Mouse (Mus musculus): Measurements from ENCODE around the gene Tbl2.
A peak's percentile ranks its signal among the peaks of the same experiment; 100 is the strongest.

Tbl2 gene

DNA sequence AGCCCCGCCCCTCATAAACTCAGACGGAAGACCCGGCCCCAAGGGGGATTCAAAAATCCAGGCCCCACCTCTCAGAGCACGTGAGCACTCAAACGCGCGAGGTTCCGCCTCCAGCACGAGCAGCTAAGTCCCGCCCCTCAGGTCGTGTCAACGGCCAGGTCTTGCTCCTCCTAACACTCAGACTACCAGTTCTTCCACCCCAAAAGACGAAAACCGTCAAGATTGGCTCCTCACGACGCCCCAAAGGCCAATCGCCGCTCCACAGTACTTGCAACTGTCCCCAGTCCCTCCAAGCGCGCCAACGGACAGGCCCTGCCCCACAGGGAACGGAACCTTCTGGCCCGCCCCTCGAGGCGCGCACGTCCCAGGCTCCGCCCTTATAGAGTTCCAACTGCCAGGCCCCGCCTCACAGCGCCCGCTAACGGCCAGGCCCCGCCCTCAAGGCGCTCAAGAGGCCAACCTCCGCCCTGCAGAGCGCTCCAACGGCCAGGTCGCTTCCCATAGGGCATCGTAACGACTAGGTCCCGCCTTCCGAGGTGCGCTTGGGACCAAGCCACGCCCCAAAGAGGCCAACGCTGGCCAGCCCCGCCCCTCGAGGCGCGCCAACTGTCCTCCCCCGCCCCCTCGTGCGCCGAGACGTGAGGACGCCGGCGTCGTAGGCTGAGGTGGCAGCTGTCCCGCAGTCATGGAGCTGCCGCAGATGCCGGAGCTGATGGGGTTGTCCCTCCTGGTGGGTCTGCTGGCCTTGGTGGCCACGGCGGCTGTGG lies at the start of gene Tbl2:
Tbl2 (plus strand) TSS at position 605 of the 767 bp plus-strand sequence.
- peak; percentile 99 for DNase-seq (ENCODE audit: low spot score in 2 of 2)

DNA sequence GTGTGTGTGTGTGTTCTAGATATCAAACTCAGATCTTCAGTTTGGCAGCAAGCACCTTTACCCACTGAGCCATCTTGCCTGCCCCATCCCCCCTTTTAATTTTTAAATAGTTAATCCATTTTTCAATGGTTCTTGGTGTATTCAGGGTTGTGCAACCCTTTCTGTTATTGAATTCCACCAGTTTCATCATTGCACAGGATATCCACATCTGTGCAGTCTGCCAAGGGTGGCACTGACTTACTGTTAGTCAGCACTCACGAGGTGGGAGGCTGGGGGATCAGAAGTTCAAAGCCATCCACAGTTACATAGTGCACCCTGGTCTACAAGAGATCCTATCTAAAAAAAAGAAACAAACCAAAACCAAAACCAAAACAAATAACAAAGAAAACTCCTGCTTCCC lies 48.5 kb upstream of the Tbl2 start:
- DNase-seq (ENCODE audit: low spot score in 2 of 2), result no peak

DNA sequence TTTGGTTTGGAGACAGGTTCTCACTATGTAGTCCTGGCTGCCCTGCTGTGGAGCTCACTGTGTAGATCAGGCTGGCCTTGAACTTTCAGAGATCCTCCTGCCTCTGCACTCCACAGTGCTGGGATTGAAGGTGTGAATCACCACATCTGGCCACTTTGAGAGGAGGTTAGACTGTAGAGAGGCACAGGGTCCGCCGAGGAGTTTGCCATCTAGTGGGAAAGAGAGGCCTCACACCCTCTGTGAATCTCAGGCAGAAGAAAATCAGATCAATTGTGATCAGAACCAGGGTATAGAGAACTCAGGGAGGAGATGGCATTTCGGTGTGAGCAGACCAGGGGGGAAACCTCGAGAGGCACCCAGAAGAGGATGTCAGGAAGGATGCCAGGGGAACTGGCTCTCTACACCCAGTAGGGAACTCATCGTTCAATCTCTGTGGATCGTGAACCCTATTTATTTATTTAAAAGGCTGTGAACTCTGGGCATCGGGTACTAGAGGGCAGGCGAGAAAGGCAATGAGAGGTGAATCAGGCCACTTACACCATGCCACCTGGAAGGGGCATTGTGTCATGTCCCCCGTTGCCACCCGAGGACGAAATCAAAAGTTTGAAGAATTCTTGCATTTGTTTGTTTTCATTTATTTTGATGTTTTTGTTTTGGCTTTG lies 45.3 kb upstream of the Tbl2 start:
- DNase-seq (ENCODE audit: low spot score in 2 of 2), result no peak

DNA sequence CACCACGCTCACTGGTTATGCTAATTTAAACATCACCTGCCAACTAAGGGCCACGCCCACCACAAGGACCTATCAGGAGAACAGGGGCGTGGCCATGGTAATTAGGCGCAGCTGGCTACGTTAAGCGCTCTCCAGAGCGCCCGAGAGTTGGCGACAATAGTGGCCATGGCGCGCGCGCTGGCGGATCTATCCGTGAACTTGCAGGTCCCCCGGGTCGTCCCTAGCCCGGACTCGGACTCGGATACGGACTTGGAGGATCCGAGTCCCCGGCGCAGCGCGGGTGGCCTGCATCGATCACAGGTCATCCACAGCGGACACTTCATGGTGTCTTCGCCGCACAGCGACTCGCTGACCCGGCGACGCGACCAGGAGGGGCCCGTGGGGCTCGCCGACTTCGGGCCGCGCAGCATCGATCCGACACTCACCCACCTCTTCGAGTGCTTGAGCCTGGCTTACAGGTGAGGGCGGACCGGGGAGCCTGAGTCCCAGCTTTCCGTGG lies 42.6 kb upstream of the Tbl2 start:
- DNase-seq (ENCODE audit: low spot score in 2 of 2), result peak; percentile 59 to 78

DNA sequence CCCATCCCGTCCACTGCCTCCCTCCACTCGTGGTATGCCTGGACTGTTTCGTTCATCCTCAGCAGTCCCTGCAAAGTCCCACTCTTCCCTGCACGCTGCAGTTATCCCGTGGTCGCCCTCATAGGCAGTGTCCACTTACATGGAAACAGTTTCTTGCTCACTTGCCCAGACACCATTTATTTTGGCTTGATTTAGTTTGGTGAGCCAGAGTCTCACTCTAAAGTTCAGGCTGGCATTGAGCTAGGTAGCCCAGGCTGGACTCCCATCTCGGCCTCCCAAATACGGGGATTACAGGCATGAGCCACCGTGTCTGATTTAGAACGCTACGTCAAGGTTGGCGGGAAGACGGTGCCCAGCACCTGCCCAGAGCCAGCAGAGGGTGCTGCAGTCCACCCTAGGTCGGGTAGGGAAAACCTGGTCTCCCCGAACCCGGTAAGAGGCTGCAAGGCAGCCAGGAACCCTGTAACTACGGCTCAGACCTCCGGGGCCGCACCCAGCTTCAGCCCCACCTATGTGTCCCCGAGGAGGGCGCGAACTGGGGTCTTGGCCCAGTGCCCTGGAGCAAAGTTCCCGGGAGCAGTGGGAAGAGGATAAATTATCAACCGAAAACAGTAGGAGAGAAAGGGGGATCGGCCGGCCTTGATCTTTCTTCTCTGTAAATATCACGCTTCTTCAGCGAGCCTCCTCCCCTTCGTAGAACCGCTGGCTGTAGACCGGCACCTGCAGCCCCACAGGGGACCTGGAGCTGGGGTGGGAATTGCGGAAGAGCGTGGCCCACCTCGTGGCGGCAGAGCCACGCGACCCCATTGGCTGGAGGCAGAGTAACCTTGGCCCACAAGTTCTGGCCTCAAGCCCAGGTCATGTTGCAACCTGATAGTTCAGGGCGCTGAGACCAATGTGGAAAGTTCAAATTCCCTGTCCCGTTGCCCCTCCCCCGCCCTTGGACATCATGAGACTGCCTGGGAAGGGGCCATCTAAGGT lies 41.6 kb upstream of the Tbl2 start:
- peak in 1 of 2 experiments; percentile 43 for DNase-seq (ENCODE audit: low spot score in 2 of 2)

DNA sequence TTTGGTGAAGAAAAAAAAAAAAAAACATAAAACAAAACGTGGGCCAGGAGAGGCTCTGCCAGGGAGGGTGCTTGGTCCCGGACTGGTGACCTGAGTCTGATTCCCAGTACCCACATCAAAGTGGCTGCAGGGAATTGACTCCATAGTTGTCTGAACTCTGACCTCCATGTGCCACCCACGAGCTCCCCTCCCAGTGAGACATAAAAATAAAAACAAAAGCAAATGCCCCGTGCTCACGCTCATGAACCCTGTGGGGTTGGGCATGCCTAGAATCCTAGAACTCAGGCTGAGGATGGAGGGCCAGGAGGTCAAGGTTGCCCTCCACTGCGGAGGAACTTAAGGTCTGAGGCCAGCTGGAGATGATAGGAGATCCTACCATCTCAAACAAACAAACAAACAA lies 40.4 kb upstream of the Tbl2 start:
- no peak for DNase-seq (ENCODE audit: low spot score in 2 of 2)

DNA sequence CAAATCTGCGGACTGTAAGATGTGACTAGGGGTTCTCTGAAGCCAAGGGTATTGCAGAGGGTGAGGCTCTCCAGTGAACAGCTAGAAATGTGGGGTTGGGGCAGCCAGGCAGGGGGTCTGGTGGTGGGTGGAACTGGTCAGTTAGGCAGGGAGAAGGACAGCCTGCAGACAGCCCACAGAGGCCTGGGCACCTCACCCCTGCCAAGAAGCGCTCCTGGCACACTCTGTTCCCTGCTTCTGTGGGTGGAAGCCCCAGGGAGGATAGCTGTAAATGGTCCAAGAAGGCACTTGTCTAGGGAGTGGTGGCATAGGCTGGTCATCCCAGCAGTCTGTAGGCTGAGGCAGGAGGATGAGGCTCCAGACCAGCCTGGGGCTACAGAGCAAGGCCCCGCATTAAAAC lies 40.0 kb upstream of the Tbl2 start:
- no peak for DNase-seq (ENCODE audit: low spot score in 2 of 2)

DNA sequence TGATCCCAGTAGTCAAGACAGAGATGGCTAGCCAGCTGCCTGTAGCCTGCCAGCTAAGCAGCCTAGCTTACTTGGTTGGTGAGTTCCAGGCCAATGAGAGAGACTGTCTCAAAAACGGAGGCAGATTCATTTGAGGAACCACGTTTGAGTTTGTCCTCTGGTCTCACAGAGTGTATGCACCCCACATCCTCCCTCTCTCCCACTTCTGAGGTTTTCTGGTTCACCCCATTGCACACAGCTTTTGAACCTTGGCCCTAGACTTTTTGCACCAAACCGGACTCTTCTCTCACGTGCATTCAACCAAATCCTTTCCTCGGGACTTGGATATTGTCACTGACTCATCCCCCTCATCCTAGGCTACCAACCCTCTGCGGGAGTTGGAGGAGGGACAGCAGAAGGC lies 39.5 kb upstream of the Tbl2 start:
- no peak for DNase-seq (ENCODE audit: low spot score in 2 of 2)

DNA sequence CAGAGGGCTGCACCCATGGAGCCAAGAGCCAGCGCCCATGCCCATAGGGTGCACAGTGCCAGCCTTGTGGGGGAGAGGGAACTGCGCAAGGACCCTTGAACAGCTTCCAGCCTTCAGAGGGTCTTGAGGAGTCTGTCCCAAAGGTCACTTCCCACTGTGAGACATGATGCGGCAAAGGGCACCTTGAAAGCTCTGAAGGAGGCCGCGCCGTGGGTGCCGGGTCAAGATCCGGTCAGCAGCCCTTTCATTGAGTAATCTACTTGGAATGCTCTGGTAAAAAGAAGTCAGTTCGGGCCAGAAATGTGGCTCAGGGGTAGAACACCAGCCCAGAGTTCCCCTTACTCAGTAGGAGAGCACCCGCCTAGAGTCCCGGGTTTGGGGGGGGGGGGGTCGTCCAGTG lies 35.7 kb upstream of the Tbl2 start:
- DNase-seq (ENCODE audit: low spot score in 2 of 2), result no peak

DNA sequence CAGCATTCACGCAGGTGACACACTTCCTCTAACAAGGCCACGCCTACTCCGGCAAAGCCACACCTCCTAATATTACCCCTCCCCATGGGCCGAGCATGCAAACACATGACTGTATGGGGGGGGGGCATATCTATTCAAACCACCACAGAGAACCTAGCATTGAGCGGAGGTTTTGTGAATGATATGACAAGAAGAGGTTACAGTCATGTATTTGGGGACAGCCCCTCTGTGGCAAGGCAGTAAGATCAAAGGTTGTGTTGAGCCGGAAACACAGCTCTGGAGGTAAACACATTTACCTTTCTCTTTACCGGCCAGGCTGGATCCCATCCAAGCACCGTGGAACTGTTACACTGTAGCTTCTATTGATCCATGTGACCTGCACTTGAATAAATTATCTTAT lies 34.2 kb upstream of the Tbl2 start:
- DNase-seq (ENCODE audit: low spot score in 2 of 2), result no peak

DNA sequence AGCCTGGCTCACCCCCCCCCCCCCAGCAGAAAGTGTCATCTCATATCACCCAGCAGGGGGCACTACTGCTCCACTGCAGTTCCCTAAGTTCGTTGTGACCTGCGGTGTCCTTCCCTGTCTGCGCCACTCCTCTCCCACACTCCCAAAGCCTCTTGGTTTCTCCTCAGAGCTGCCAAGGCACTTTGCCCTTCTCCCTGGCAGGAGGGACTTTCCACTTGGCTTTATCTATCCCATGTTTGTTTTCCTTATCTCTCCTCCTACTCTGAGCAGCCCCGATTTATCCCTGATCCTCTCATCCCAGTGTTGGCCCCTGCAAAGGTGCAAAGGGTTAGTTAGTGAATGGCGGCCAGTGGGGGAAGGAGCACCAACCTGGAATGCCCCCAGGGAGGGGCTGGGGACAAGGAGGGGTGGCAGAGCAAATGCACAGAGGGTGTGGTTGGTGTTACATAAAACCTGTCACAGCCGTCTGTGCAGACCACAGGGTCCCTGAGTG lies 30.8 kb upstream of the Tbl2 start:
- peak in 1 of 2 experiments; percentile 32 for DNase-seq (ENCODE audit: low spot score in 2 of 2)

DNA sequence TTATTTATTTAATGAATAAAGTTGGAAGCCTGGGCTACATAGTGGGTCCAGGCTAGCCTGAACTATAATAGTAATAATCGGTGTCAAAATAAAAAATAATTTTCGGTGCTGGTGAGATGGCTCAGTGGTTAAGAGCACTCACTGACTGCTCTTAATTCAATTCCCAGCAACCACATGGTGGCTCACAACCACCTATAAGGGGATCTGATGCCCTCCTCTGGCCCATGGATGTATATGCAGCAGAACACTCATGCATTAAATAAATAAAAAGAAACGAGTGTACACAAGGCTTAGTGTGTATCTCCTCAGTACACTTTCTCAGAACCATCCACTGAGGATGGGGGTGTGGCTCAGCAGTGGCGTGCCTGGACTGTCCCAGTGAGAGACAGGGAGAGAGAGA lies 28.7 kb upstream of the Tbl2 start:
- no peak for DNase-seq (ENCODE audit: low spot score in 2 of 2)

DNA sequence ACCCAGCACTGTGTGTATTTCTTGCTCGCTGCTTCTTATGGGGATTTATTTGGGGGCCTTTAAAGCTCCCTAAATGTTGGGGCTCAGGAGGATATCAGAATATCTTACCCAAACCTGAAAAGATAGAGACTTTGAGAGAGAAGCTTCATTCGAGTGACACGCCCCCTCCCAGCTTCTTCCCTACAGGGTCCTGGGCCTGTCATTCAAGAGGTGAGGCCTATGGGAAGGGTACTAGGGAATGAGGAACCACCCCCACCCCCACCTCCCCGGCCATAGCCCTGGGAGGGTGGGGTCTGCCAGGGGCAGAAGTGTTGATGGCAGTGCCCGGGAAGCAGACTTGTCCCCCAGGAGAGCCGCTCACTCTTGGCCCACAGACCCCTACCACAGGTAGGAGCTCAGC lies 23.3 kb upstream of the Tbl2 start:
- no peak for DNase-seq (ENCODE audit: low spot score in 2 of 2)

DNA sequence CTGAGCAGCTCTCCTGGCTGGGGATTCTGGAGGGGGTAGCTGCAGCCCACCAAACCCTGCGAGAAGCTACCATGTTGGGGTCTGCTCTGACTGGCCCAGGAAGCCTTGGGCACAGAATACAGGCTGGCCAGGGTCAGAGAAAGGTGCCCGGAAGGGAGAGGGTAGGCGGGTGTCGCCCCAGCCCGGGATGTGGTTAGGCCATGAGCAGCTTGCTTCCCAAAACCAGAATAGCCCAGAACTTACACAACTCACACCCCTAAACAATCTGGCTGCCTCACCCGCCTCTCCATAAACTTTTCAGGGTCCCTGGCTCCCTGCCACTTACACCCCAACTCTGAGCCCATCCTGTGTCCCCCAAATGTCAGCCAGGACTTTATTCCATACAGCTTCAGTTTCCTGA lies 21.8 kb upstream of the Tbl2 start:
- DNase-seq (ENCODE audit: low spot score in 2 of 2), result no peak

DNA sequence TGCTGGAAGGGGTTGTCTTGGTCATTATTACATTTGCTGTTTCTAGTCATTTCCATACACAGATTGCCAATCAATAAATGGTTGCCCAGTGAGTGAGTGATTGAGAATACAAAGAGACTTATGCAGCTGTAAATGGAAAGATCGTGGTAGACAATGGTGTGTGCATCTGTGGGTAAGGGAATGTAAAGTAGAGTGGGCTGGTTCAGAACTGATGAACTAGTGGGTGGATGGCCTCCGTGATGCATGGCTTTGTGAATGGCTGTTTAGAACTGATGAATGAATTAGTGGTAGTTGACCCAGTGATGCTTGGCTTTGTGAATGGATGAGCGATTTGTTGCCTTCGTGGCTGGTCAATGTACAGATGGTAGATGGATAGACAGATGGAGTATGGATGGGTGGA lies 19.7 kb upstream of the Tbl2 start:
- DNase-seq (ENCODE audit: low spot score in 2 of 2), result no peak

DNA sequence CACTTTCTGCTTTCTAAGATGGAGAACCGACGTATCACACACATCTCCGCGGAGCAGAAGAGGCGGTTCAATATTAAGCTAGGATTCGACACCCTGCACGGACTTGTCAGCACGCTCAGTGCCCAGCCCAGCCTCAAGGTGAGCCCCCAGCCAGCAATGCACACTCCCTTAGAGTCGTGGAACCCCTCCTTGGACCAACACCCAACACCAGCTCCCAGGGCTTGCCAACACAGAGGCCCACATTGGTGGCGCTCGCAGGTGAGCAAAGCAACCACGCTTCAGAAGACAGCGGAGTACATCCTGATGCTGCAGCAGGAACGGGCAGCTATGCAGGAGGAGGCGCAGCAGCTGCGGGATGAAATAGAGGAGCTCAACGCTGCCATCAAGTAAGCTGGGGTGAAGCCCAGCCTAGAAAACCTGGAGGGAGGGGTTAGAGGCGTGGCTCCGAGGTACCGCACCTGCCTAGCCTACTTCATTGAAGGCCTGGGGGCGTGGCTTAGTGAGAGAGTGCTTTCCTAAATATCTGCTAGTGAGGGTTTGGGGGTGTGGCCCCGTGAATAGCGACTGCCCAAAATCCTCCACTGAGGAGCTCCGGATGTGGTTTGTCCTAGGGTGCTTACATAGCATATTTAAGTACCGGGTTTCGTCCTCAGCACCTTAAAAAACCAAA lies 15.6 kb upstream of the Tbl2 start:
- DNase-seq (ENCODE audit: low spot score in 2 of 2), result no peak

DNA sequence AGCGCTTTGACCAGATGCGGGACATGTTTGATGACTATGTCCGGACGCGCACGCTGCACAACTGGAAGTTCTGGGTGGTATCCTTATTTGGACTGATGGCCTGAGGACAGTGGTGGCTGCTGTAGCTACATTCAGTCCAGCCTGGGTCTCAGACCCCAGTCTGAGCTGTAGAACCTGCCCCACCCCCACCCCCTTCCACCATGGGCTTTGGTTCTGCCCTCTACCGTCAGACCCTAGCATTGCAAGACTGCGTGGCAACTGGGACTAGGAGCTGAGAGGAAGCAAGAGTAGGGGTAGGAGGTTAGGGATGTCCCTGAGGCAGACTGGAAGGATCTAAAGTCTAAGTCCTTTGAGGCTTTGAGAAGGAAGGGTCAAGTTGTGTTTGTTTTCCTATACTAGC lies 14.9 kb upstream of the Tbl2 start:
- DNase-seq (ENCODE audit: low spot score in 2 of 2), result no peak

DNA sequence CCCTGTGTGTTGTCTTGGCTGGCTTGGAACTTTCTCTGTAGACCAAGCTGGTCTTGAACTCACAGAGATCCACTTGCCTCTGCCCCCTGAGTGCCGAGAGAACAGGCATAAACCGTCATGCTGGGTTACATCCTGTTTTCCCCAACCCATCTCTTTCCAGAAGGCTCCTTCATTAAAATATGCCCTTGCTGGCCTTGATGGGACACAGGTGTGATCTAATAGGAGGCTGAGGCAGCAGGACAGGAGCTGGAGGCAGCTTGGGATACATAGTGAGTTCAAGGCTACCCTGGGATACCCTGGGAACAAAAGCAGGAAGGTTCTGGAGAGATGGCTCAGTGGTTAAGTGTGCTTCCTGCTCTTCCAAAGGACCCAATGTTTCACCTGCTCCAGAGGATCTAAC lies 9.6 kb upstream of the Tbl2 start:
- DNase-seq (ENCODE audit: low spot score in 2 of 2), result no peak

DNA sequence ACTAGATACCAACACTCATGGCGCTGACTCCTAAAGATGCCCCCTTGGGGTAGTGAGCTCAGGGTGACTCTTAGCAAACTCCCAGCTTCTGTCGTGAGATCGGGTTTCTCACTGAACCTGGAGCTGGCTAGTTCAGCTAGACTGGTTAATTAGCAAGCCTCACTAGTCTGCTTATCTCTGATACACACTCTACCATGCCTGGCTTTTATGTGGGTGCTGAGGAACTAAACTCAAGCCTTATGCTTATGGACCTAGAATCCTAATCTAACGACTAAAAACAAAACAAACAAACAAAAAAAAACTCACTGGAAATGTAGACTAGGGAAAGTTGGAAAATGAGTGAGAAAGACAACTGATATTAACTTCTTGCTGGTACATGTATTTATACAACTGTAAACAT lies 5.0 kb upstream of the Tbl2 start:
- DNase-seq (ENCODE audit: low spot score in 2 of 2), result no peak

DNA sequence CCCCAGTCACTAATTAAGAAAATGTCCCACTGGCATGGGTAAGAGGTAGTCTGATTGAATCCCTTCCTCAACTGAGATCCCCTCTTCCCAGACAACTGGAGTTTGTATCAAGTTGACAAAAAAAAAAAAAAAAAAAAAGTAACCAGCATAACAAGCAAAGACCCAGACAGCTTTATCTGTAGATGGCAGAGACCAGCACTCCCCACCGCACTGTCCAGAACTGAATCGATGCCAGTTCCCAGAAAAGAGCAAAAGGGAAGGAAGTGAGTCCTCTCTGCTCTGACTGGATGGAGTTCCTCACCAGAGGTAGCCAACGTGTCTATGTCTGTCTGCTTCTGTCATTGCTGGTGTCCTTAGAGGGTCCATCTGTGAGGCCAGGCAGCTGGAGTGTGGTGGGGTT lies 3.9 kb upstream of the Tbl2 start:
- DNase-seq (ENCODE audit: low spot score in 2 of 2), result no peak

DNA sequence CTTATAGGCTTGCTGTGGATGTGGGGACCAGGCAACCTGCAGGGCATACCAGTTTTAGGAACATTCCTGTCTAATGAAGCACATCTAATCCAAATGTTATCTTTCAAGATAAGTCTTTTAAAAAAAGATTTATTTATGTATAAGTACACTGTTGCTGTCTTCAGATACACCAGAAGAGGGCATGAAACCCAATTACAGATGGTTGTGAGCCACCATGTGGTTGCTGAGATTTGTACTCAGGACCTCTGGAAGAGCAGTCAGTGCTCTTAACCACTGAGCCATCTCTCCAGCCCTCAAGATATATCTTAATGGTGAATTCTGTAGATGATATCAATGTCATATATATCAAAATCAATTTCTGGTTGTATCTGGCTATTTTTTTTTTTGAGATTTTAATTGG lies 3.5 kb upstream of the Tbl2 start:
- DNase-seq (ENCODE audit: low spot score in 2 of 2), result no peak

DNA sequence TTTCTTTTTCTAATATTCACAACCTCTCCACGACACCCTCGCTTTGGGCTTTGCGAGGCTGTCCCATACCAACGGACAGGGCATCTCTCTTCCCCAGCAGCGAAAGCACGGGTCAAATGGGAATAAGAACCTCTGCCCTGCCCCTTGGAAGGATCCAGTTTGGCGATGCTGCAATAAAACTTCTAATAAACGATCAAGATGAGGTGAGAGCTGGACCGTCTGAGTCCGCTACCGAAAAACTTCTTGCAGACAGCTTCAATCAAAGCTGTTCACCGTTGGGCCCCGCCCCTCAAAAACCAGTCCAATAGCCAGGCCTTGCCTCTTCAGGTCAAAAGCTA lies 773 bp upstream of the Tbl2 start:
- DNase-seq (ENCODE audit: low spot score in 2 of 2), result no peak
